Mouse (Mus musculus) MN1 (cell line): ENCODE measurements around the gene Polr3g.
"Not testable (repeated sequence)": the region's sequence is repeated elsewhere in the genome, so short reads cannot be mapped to it uniquely, and the experiment has no call there.

Experiments
- DNase-seq: peaks from one replicate; pipeline ENCODE4 v3.0.0-alpha.2; 2016; ENCODE audit warnings: low spot score

Gene Polr3g

GRCm38 (mm10) chr13:81684884-81685283 lies 25.9 kb downstream of the Polr3g start:
- peak; percentile 22 for DNase-seq

- no peak for DNase-seq
Measured at GRCm38 (mm10) chr13:81684258-81684657, 26.6 kb downstream of the Polr3g start.

- DNase-seq = no peak
Measured at GRCm38 (mm10) chr13:81683107-81683506, 27.7 kb downstream of the Polr3g start.

- DNase-seq = no peak
Measured at GRCm38 (mm10) chr13:81675333-81675732, 35.5 kb downstream of the Polr3g start.

GRCm38 (mm10) chr13:81667713-81668112 lies 43.1 kb downstream of the Polr3g start:
- no peak for DNase-seq

GRCm38 (mm10) chr13:81664331-81664698 lies 46.5 kb downstream of the Polr3g start:
- DNase-seq = peak; percentile 62

- DNase-seq = no peak
Measured at GRCm38 (mm10) chr13:81663566-81664330, 47.1 kb downstream of the Polr3g start.

- DNase-seq = peak; percentile 34
Measured at GRCm38 (mm10) chr13:81658053-81658752, 52.6 kb downstream of the Polr3g start.

GRCm38 (mm10) chr13:81657351-81658052 lies 53.3 kb downstream of the Polr3g start, which contains the start of gene Lysmd3:
Lysmd3 (plus strand) TSS chr13:81657663.
- DNase-seq = peak; percentile 95

GRCm38 (mm10) chr13:81657008-81657350 lies 53.8 kb downstream of the Polr3g start:
- DNase-seq = no peak

GRCm38 (mm10) chr13:81656091-81656850 lies 54.5 kb downstream of the Polr3g start:
- DNase-seq = peak; percentile 12

- not testable (repeated sequence) for DNase-seq
Measured at GRCm38 (mm10) chr13:81650382-81650781, 60.4 kb downstream of the Polr3g start.

GRCm38 (mm10) chr13:81646348-81646747 lies 64.5 kb downstream of the Polr3g start:
- no peak for DNase-seq

GRCm38 (mm10) chr13:81644047-81644565 lies 66.7 kb downstream of the Polr3g start:
- no peak for DNase-seq

- no peak for DNase-seq
Measured at GRCm38 (mm10) chr13:81642491-81643149, 68.2 kb downstream of the Polr3g start.

GRCm38 (mm10) chr13:81641289-81642045 lies 69.3 kb downstream of the Polr3g start:
- DNase-seq = peak; percentile 72

GRCm38 (mm10) chr13:81640881-81641280 lies 69.9 kb downstream of the Polr3g start:
- peak; percentile 26 for DNase-seq

- no peak for DNase-seq
Measured at GRCm38 (mm10) chr13:81639624-81640023, 71.2 kb downstream of the Polr3g start.

- DNase-seq = peak; percentile 72
Measured at GRCm38 (mm10) chr13:81632720-81633415, 77.9 kb downstream of the Polr3g start, which contains the start of gene Adgrv1. Adgrv1 (minus strand) TSS chr13:81633154.

GRCm38 (mm10) chr13:81630566-81630965 lies 80.2 kb downstream of the Polr3g start:
- DNase-seq = no peak
